Mouse (Mus musculus) testis, adult 2 months (tissue): ENCODE results near the gene Creb1.

Experiments used
- CTCF ChIP-seq: fragments of 200-500 bp; IDR thresholded peaks from 2 replicates; pipeline ENCODE4 v1.5.1; 2012; ENCODE audit warnings: low read depth, mild to moderate bottlenecking, inconsistent platforms, low read length, moderate library complexity; ENCODE audit not compliant: control insufficient read depth, insufficient read depth, insufficient replicate concordance
- POLR2A ChIP-seq: fragments of 200-500 bp; IDR thresholded peaks from 2 replicates; pipeline ENCODE4 v1.6.1; 2012; ENCODE audit warnings: low read depth, mild to moderate bottlenecking, inconsistent platforms, low read length, moderate library complexity; ENCODE audit not compliant: control insufficient read depth

GRCm38 (mm10) chr1:64635624-64636023 is 103.2 kb downstream of the Creb1 start:
- TF ChIP-seq CTCF (no peak), POLR2A (no peak)
